In the genomic region with DNA sequence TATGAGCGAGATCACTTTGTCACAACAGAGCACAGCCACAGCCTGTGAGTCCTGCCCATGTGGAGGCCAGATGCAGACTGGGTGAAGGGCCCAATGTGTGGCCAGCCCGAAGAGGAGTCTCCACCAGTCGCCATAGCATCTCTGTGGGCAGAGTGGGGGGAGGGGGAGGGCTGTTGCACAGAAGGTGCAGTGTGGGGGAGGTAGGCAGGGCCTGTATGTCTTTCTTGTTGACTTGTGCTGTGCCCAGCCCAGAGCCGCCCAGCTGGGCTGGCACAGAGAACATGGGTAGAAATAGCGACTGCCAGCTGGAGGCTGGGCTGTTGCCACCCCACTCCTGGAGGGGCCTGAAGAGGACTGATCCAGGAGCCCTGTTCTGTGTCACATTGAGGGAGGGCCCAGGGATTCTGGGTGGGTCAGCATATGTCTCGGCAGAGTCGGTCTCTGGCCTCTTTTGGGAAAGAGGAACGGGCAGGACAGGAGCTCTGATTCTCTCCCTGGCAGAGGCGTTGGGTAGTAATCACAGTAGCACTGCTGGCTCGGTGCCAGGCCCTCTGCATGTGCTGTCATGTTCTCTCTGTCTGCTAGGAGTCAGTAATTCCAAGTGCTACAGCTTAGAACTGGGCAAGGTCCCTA, we compare ENCODE assay signal across 8 mouse cellular contexts. TPM values are rescaled to one million over a fixed set of nuclear protein-coding genes. Genes with fewer than 3 reads are reported as not detected.
A peak's percentile ranks its signal among the peaks of the same experiment; 100 is the strongest.
DNase-seq lines count a peak whose midpoint lies in the region; ATAC-seq and TF ChIP-seq lines count a peak whose summit lies in the region.

No protein-coding gene starts in this region.

- no peak overlapping the region for H3K9ac ChIP-seq in intestine, embryonic 14.5 days (ENCODE audit: low read length)
- H3K9ac ChIP-seq in midbrain, postnatal 0 days (replicated peaks; ENCODE audit: low read length, poor library complexity, severe bottlenecking): no peak overlapping the region

- DNase-seq in adrenal gland, postnatal 14 days: peak; percentile 89
- peak; percentile 66 to 93 for DNase-seq in cerebellum, postnatal 4 days (ENCODE audit: low spot score in 2 of 2)
- peak; percentile 61 to 84 for DNase-seq in gastrocnemius, postnatal 4 days (ENCODE audit: low spot score in 2 of 2)
- DNase-seq in intestine, embryonic 14.5 days (ENCODE audit: low spot score): peak; percentile 71
- DNase-seq in left cerebral cortex, adult 8-10 months (ENCODE audit: low spot score in 2 of 2): peak; percentile 52 to 88
- DNase-seq in midbrain, postnatal 0 days (ENCODE audit: low spot score): peak; percentile 95
- DNase-seq in urinary bladder, postnatal 10 days (ENCODE audit: low spot score): peak; percentile 71

- 0 out of 2 replicates have a peak, but pooled peaks have one; percentile 32 for ATAC-seq in intestine, embryonic 14.5 days (replicated peaks; ENCODE audit: low FRiP score, low TSS enrichment, low read depth)
- ATAC-seq in midbrain, postnatal 0 days (ENCODE audit: low FRiP score): peak; percentile 28
- no peak for ATAC-seq in megakaryocyte progenitor cell, adult 5-6 weeks (replicated peaks; ENCODE audit: poor library complexity)

- peak overlapping the region; percentile 22; the same call in 1 of the 2 replicates for H3K27ac ChIP-seq in intestine, embryonic 14.5 days (ENCODE audit: low read depth)
- peak overlapping the region; percentile 55 for H3K27ac ChIP-seq in midbrain, postnatal 0 days (ENCODE audit: low read depth, low read length)

- H3K27me3 ChIP-seq in intestine, embryonic 14.5 days (replicated peaks; ENCODE audit: control insufficient read depth, insufficient read depth, low read length): no peaks in the 10 kb centered on the region
- no peaks in the 10 kb centered on the region for H3K27me3 ChIP-seq in midbrain, postnatal 0 days (ENCODE audit: insufficient read depth, low read length)

- 37% methylated on average over 9 of the region's 10 CpGs for WGBS in intestine, embryonic 14.5 days
- 36% methylated on average over 10 of the region's 10 CpGs for WGBS in midbrain, postnatal 0 days

- no peak for TF ChIP-seq CTCF in midbrain, postnatal 0 days (IDR thresholded peaks at IDR 0.05)

- H3K4me3 ChIP-seq in intestine, embryonic 14.5 days (ENCODE audit: low read depth, low read length): no peak overlapping the region
- H3K4me3 ChIP-seq in midbrain, postnatal 0 days (ENCODE audit: low read depth, low read length): no peak overlapping the region

- H3K9me3 ChIP-seq in intestine, embryonic 14.5 days (ENCODE audit: control insufficient read depth, low read length): no peaks in the 10 kb centered on the region
- no peaks in the 10 kb centered on the region for H3K9me3 ChIP-seq in midbrain, postnatal 0 days (ENCODE audit: low read length)

- H3K36me3 ChIP-seq in intestine, embryonic 14.5 days (ENCODE audit: control insufficient read depth, insufficient read depth, low read length): no peaks in the 10 kb centered on the region
- no peaks in the 10 kb centered on the region for H3K36me3 ChIP-seq in midbrain, postnatal 0 days (ENCODE audit: insufficient read depth, low read length)

- H3K4me1 ChIP-seq in intestine, embryonic 14.5 days (replicated peaks; ENCODE audit: control insufficient read depth, insufficient read depth, low read length): peaks cover 40% of the 10 kb centered on the region
- H3K4me1 ChIP-seq in midbrain, postnatal 0 days (ENCODE audit: insufficient read depth, low read length): peaks cover 25% of the 10 kb centered on the region; the same call in 1 of the 2 replicates

- H3K4me2 ChIP-seq in intestine, embryonic 14.5 days (ENCODE audit: low read length): no peak overlapping the region
- H3K4me2 ChIP-seq in midbrain, postnatal 0 days (ENCODE audit: low read depth, low read length, poor library complexity, severe bottlenecking): no peak overlapping the region

RNA-seq across cellular contexts. Expression of gene Ncs1, which starts 18.2 kb away (rescaled TPM):
- total RNA-seq in adrenal gland, postnatal 14 days (2021): 3.4 and 4.2 TPM in 2 replicates
- total RNA-seq in gastrocnemius, postnatal 4 days (2021): 10 to 100 TPM; 28.9 to 34.5 TPM
- 35.3 and 39.1 TPM in 2 replicates for polyA plus RNA-seq in intestine, embryonic 14.5 days (2014; fragmentation: Nextera tagmentation; extraction: Ambion mirVana)
- 100 to 1,000 TPM; 207 to 245 (median 229) TPM for total RNA-seq in left cerebral cortex, adult 8-10 months (2022)
- 190 and 202 TPM in 2 replicates for total RNA-seq in midbrain, postnatal 0 days (2014; rRNA removed)
- 181 and 183 TPM in 2 replicates for polyA plus RNA-seq in midbrain, postnatal 0 days (2015; fragmentation: Nextera tagmentation; extraction: Ambion mirVana)
- total RNA-seq in megakaryocyte progenitor cell, adult 5-6 weeks (2015): 1.2 and 2.3 TPM in 2 replicates
- total RNA-seq in megakaryocyte progenitor cell, adult 5-6 weeks (2017): 1.7 TPM in 2 replicates

RNA-seq across cellular contexts. Expression of gene Hmcn2, which starts 50.4 kb away (rescaled TPM):
- total RNA-seq in adrenal gland, postnatal 14 days (2021): 4.3 and 5.8 TPM in 2 replicates
- 10 to 100 TPM; 45.3 to 47.6 TPM for total RNA-seq in gastrocnemius, postnatal 4 days (2021)
- polyA plus RNA-seq in intestine, embryonic 14.5 days (2014; fragmentation: Nextera tagmentation; extraction: Ambion mirVana): 10.0 and 10.3 TPM in 2 replicates
- 1 to 10 TPM in 1 of 4 experiments, under 1 TPM in 3; 0.28 to 1.1 (median 0.42) TPM for total RNA-seq in left cerebral cortex, adult 8-10 months (2022)
- 0.60 and 1.5 TPM in 2 replicates for total RNA-seq in midbrain, postnatal 0 days (2014; rRNA removed)
- 0.29 and 0.37 TPM in 2 replicates for polyA plus RNA-seq in midbrain, postnatal 0 days (2015; fragmentation: Nextera tagmentation; extraction: Ambion mirVana)
- total RNA-seq in megakaryocyte progenitor cell, adult 5-6 weeks (2015): not detected in 2 replicates
- total RNA-seq in megakaryocyte progenitor cell, adult 5-6 weeks (2017): 0.21 TPM in 1 of 2 replicates, not detected in the other
